Mouse (Mus musculus) MEL (cell line): ENCODE results near the gene Morn3. TPM values are rescaled to one million over a fixed set of nuclear protein-coding genes. Genes with fewer than 3 reads are reported as not detected.

ENCODE experiments used
- DNase-seq: peaks from one replicate; pipeline ENCODE4 v3.0.0; 2011; ENCODE audit warnings: low read depth, low spot score
- H3K27ac ChIP-seq: 2 replicates; pipeline ENCODE4 v1.5.1; 2012; ENCODE audit warnings: low read depth, mild to moderate bottlenecking, control low read depth, low read length, moderate library complexity; ENCODE audit not compliant: control insufficient read depth
- H3K27me3 ChIP-seq, 2 experiments: fragments of 150-350 bp in 1 of 2; sonication (generic) in 1 of 2; 2 replicates each; pipeline ENCODE4 v1.6.1; 2012; ENCODE audit warnings: low read length in 2 of 2, mild to moderate bottlenecking in 2 of 2, improper control_type of control experiment in 1 of 2, moderate library complexity in 1 of 2; ENCODE audit not compliant: insufficient read depth in 2 of 2, control insufficient read depth in 1 of 2
- H3K36me3 ChIP-seq, 2 experiments: 2 replicates each; pipeline ENCODE4 v1.6.1; 2012 to 2014; ENCODE audit warnings: low read length in 2 of 2, improper control_type of control experiment in 1 of 2, inconsistent platforms in 1 of 2, mild to moderate bottlenecking in 1 of 2; ENCODE audit not compliant: insufficient read depth in 2 of 2, control insufficient read depth in 1 of 2
- H3K4me1 ChIP-seq, 2 experiments: fragments of 150-350 bp in 1 of 2; sonication (generic) in 1 of 2; 2 replicates each; pipeline ENCODE4 v1.6.1; 2012; ENCODE audit warnings: low read length in 2 of 2, improper control_type of control experiment in 1 of 2, mild to moderate bottlenecking in 1 of 2; ENCODE audit not compliant: insufficient read depth in 2 of 2, control insufficient read depth in 1 of 2
- H3K4me3 ChIP-seq, 2 experiments: fragments of 150-350 bp in 1 of 2; sonication (generic) in 1 of 2; 2 replicates each; pipeline ENCODE4 v1.5.1; 2012; ENCODE audit warnings: low read depth in 2 of 2, low read length in 2 of 2, mild to moderate bottlenecking in 2 of 2, moderate library complexity in 2 of 2, control low read depth in 1 of 2, improper control_type of control experiment in 1 of 2; ENCODE audit not compliant: control insufficient read depth in 1 of 2, insufficient read depth in 1 of 2
- H3K79me2 ChIP-seq: 2 replicates; pipeline ENCODE4 v1.6.1; 2012; ENCODE audit warnings: mild to moderate bottlenecking, low read length, moderate library complexity; ENCODE audit not compliant: control insufficient read depth, poor library complexity, insufficient read depth
- H3K9ac ChIP-seq: 2 replicates; pipeline ENCODE4 v1.6.1; 2012; ENCODE audit warnings: low read depth, mild to moderate bottlenecking, control low read depth, low read length, moderate library complexity; ENCODE audit not compliant: control insufficient read depth, poor library complexity, severe bottlenecking
- H3K9me3 ChIP-seq: fragments of 150-350 bp; sonication (generic); replicated peaks from 2 replicates; pipeline ENCODE4 v1.6.1; 2012; ENCODE audit warnings: mild to moderate bottlenecking, low read length, improper control_type of control experiment, moderate library complexity; ENCODE audit not compliant: insufficient read depth
- CHD1 ChIP-seq: IDR thresholded peaks from 2 replicates; pipeline ENCODE4 v1.6.1; 2012; ENCODE audit warnings: low read depth, mild to moderate bottlenecking, inconsistent platforms, low read length, improper control_type of control experiment
- CTCF ChIP-seq, 3 experiments: IDR thresholded peaks in 2 of 3; conservative IDR thresholded peaks in 1 of 3; 2 replicates each; pipeline ENCODE4 v1.5.1; 2011 to 2012; ENCODE audit warnings: low read length in 3 of 3, low read depth in 2 of 3, mild to moderate bottlenecking in 2 of 3, improper control_type of control experiment in 1 of 3, inconsistent platforms in 1 of 3, mixed read lengths in 1 of 3, moderate library complexity in 1 of 3; ENCODE audit not compliant: control insufficient read depth in 1 of 3, insufficient read depth in 1 of 3, poor library complexity in 1 of 3, severe bottlenecking in 1 of 3
- ELF1 ChIP-seq: IDR thresholded peaks from 2 replicates; pipeline ENCODE4 v1.6.1; 2014; ENCODE audit warnings: low read depth, mild to moderate bottlenecking, inconsistent platforms, low read length, improper control_type of control experiment, moderate library complexity
- ETS1 ChIP-seq: IDR thresholded peaks from 2 replicates; pipeline ENCODE4 v1.6.1; 2012; ENCODE audit warnings: low read depth, mild to moderate bottlenecking, inconsistent platforms, low read length, improper control_type of control experiment, moderate library complexity
- MAZ ChIP-seq: IDR thresholded peaks from 2 replicates; pipeline ENCODE4 v1.6.1; 2012; ENCODE audit warnings: low read depth, mild to moderate bottlenecking, inconsistent platforms, low read length, improper control_type of control experiment
- MYB ChIP-seq: IDR thresholded peaks from 2 replicates; pipeline ENCODE4 v1.6.1; 2011; ENCODE audit warnings: mild to moderate bottlenecking, low read depth, low read length, improper control_type of control experiment
- NRF1 ChIP-seq: IDR thresholded peaks from 2 replicates; pipeline ENCODE4 v1.6.1; 2014; ENCODE audit warnings: low read depth, mild to moderate bottlenecking, inconsistent platforms, low read length, improper control_type of control experiment, moderate library complexity; ENCODE audit not compliant: poor library complexity, insufficient read depth, severe bottlenecking
- SMC3 ChIP-seq: IDR thresholded peaks from 2 replicates; pipeline ENCODE4 v1.6.1; 2011; ENCODE audit warnings: low read depth, low read length, improper control_type of control experiment
- TBP ChIP-seq: IDR thresholded peaks from 2 replicates; pipeline ENCODE4 v1.8.0; 2011; ENCODE audit warnings: low read depth, low read length, improper control_type of control experiment
- TCF12 ChIP-seq: IDR thresholded peaks from 2 replicates; pipeline ENCODE4 v1.6.1; 2014; ENCODE audit warnings: low read depth, mild to moderate bottlenecking, inconsistent platforms, low read length, improper control_type of control experiment, moderate library complexity
- polyA plus RNA-seq, 2 experiments: library from polyadenylated mRNA; stranded (reverse) in 1 of 2; unstranded in 1 of 2; fragments of >175 nt in 1 of 2; fragments of >200 nt in 1 of 2; gene quantifications; 2 replicates each; pipeline versions ENCODE4 v1.2.1 to v1.2.4; 2012; ENCODE audit warnings: low replicate concordance in 2 of 2, low read depth in 1 of 2; ENCODE audit not compliant: insufficient read length in 2 of 2, insufficient read depth in 1 of 2, missing spikeins in 1 of 2
- total RNA-seq: library from RNA; depleted of rRNA; stranded (reverse); fragments of 300-350 nt; gene quantifications from 2 replicates; pipeline ENCODE4 v1.2.3, GENCODE M21; 2012

Gene Morn3
- total and polyA plus RNA-seq, 3 experiments = not detected

GRCm38 (mm10) chr5:123051736-123052135, 4.9 kb upstream of the Morn3 start:
- Histone ChIP-seq H3K36me3 (no peaks in the 10 kb centered on the region), H3K79me2 (no peaks in the 10 kb centered on the region), H3K4me1 (no peaks in the 10 kb centered on the region), H3K4me3 (no peak overlapping the region), H3K9me3 (no peaks in the 10 kb centered on the region), H3K27ac (no peak overlapping the region), H3K27me3 (peaks cover 2 to 3% of the 10 kb centered on the region in 2 experiments; a peak in 2 of 4 replicates), H3K9ac (no peak overlapping the region)
- peak; percentile 50 to 71 (median 51) for TF ChIP-seq CTCF (IDR thresholded peaks at IDR 0.05 in 2 of 3, conservative IDR thresholded peaks at IDR 0.05 in 1 of 3; ENCODE audit: control insufficient read depth in 1 of 3, insufficient read depth in 1 of 3, low read depth in 2 of 3, low read length in 3 of 3, poor library complexity in 1 of 3, severe bottlenecking in 1 of 3)
- no peak for TF ChIP-seq MAZ
- 0 out of 2 replicates have a peak, but pooled peaks have one; percentile 18 for TF ChIP-seq SMC3
- no peak for TF ChIP-seq MYB
- TF ChIP-seq NRF1 = no peak
- no peak for TF ChIP-seq ETS1
- no peak for DNase-seq

GRCm38 (mm10) chr5:123050918-123051317, 4.1 kb upstream of the Morn3 start:
- no peaks in the 10 kb centered on the region for H3K36me3 ChIP-seq
- no peaks in the 10 kb centered on the region for H3K4me1 ChIP-seq
- no peaks in the 10 kb centered on the region for H3K79me2 ChIP-seq
- DNase-seq = no peak
- TF ChIP-seq ELF1 = no peak
- no peak for TF ChIP-seq TBP
- TF ChIP-seq, all 39 proteins: peak for 0
- Histone ChIP-seq H3K27ac (no peak overlapping the region), H3K4me3 (no peak overlapping the region), H3K9me3 (no peaks in the 10 kb centered on the region), H3K9ac (no peak overlapping the region), H3K27me3 (peaks cover 2 to 3% of the 10 kb centered on the region in 2 experiments; a peak in 2 of 4 replicates)

GRCm38 (mm10) chr5:123049271-123049670, 2.5 kb upstream of the Morn3 start:
- H3K9ac ChIP-seq = no peak overlapping the region

More at GRCm38 (mm10) chr5:123049271-123049670, 2.5 kb upstream of the Morn3 start:
- H3K27me3 ChIP-seq = peaks cover 2 to 3% of the 10 kb centered on the region in 2 experiments; a peak in 2 of 4 replicates
- H3K27ac ChIP-seq = no peak overlapping the region
- H3K9me3 ChIP-seq = no peaks in the 10 kb centered on the region
- no peak for TF ChIP-seq CHD1
- no peak for TF ChIP-seq TCF12
- H3K79me2 ChIP-seq = no peaks in the 10 kb centered on the region
- no peaks in the 10 kb centered on the region for H3K4me1 ChIP-seq
- H3K4me3 ChIP-seq = no peak overlapping the region
- H3K36me3 ChIP-seq = no peaks in the 10 kb centered on the region
- no peak for DNase-seq
